Mouse (Mus musculus): ENCODE data around the gene Ogfr. TPM values are rescaled to one million over a fixed set of nuclear protein-coding genes. Genes with fewer than 3 reads are reported as not detected.

Ogfr gene
- total RNA-seq, 2 experiments from 2014 or later: 20.3 to 24.5 TPM

- TF ChIP-seq CTCF (IDR thresholded peaks at IDR 0.05): no peak
- Histone ChIP-seq H3K4me3 (no peak overlapping the region), H3K27ac (no peak overlapping the region)
- intact Hi-C loops (cut with DNase I): no loop called here
- no peak for DNase-seq
Measured at GRCm38 (mm10) chr2:180641576-180642554, 52.8 kb downstream of the Ogfr start.

- Histone ChIP-seq H3K27ac (no peak within 1 kb of the TSS), H3K4me3 (no peak within 1 kb of the TSS)
- DNase-seq: no peak
- intact Hi-C loops (cut with DNase I): no loop called here
- TF ChIP-seq CTCF (IDR thresholded peaks at IDR 0.05): no peak
Measured at GRCm38 (mm10) chr2:180642555-180643260, 53.7 kb downstream of the Ogfr start, which contains the start of gene Tcfl5. Tcfl5 (minus strand) TSS chr2:180642708.

- no peak for DNase-seq
- Histone ChIP-seq H3K4me3 (no peak overlapping the region), H3K27ac (no peak overlapping the region)
- intact Hi-C loops (cut with DNase I): no loop called here
- TF ChIP-seq CTCF (IDR thresholded peaks at IDR 0.05): no peak
Measured at GRCm38 (mm10) chr2:180643626-180644025, 54.6 kb downstream of the Ogfr start.

Other genes with a start within 250 kb of the Ogfr start
- gene Slco4a1, start 133.0 kb upstream of the Ogfr start, total RNA-seq (2021): under 1 TPM in 1 of 2 experiments, not detected in 1; 0.15 TPM
- gene Ntsr1, start 89.3 kb upstream of the Ogfr start, total RNA-seq (2021): not detected
- gene Mrgbp, start 7.9 kb upstream of the Ogfr start, total RNA-seq (2021): 1 to 10 TPM; 4.1 to 5.2 TPM
- gene Col9a3, start 8.5 kb downstream of the Ogfr start, total RNA-seq (2021): not detected
- not detected for gene Tcfl5, start 53.5 kb downstream of the Ogfr start, total RNA-seq (2021)
- 10 to 100 TPM; 18.6 to 22.4 TPM for gene Dido1, start 120.8 kb downstream of the Ogfr start, total RNA-seq (2021)
- 10 to 100 TPM; 31.1 to 42.1 TPM for gene Gid8, start 120.9 kb downstream of the Ogfr start, total RNA-seq (2021)
- gene Slc17a9, start 136.0 kb downstream of the Ogfr start, total RNA-seq (2021): under 1 TPM in 1 of 2 experiments, not detected in 1; 0.33 TPM
- not detected for gene Bhlhe23, start 187.7 kb downstream of the Ogfr start, total RNA-seq (2021)

Measured in gastrocnemius, adult 2 months (tissue).